Mouse (Mus musculus) hematopoietic stem cell, adult 5-6 weeks (primary cell): Measurements from ENCODE around the gene Cntrob. TPM values are rescaled to one million over a fixed set of nuclear protein-coding genes. Genes with fewer than 3 reads are reported as not detected.

Source experiments
- ATAC-seq, 2 experiments: fragments of 125-278 bp in 1 of 2; replicated peaks in 1 of 2; 2 replicates each; pipeline ENCODE4 v1.8.0; 2016 to 2017; ENCODE audit warnings: inconsistent platforms in 2 of 2, mild to moderate bottlenecking in 2 of 2, moderate number of reproducible peaks in 2 of 2, low read depth in 1 of 2, moderate TSS enrichment in 1 of 2; ENCODE audit not compliant: low FRiP score in 2 of 2, poor library complexity in 2 of 2, severe bottlenecking in 2 of 2, insufficient read depth in 1 of 2, low TSS enrichment in 1 of 2
- total RNA-seq: library from RNA; stranded (forward); fragments of 172-1452, 232-1000 nt; gene quantifications from 2 replicates; pipeline ENCODE4 v1.2.3, GENCODE M21; 2017

Gene Cntrob
- total RNA-seq, result 23.0 and 30.4 TPM in 2 replicates

DNA sequence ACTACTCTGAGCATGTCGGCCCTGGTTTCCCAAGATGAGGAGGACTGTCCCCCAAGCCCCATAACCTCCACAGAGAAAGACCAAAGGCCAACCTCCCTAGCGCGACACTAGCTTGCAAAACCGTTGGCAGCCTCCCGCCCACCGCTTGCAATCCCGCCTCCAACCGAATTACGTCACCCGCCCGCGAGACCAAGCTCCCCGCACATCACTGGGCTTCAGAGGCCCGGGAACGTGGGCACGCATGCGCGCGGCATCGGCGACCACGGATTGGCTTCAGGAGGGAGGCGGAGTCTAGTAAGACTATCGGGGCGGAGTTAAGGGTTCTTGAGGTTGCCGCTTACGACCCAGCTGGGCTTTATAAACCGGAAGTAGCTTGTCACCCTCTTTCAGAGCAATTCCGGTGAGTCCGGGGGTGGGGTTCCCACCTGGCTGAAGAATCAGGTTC, at the start of gene Cntrob, which contains the start of gene Trappc1:
TSS of gene Cntrob (minus strand) at position 109 of the 445 bp plus-strand sequence.
TSS of gene Trappc1 (plus strand) at position 314 of the 445 bp plus-strand sequence.
- peak; percentile 92 for ATAC-seq

DNA sequence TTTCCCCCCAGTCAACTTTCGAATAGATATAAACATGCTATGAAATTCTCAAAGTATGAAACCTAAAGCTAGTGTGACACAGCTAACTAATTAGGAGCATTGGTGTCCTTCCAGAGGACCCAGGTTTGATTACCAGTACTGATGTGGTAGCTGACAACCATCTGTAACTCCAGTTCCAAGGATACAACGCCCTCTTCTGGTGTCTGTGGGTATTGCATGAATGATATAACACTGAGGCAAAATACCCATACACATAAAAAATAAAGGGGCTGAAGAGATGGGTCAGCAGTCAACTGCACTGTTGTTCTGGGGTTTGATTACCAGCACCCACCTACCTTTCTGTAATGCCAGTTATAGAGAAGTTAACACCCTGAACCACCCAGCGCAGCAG, 49.2 kb upstream of the Cntrob start:
- ATAC-seq, result no peak

DNA sequence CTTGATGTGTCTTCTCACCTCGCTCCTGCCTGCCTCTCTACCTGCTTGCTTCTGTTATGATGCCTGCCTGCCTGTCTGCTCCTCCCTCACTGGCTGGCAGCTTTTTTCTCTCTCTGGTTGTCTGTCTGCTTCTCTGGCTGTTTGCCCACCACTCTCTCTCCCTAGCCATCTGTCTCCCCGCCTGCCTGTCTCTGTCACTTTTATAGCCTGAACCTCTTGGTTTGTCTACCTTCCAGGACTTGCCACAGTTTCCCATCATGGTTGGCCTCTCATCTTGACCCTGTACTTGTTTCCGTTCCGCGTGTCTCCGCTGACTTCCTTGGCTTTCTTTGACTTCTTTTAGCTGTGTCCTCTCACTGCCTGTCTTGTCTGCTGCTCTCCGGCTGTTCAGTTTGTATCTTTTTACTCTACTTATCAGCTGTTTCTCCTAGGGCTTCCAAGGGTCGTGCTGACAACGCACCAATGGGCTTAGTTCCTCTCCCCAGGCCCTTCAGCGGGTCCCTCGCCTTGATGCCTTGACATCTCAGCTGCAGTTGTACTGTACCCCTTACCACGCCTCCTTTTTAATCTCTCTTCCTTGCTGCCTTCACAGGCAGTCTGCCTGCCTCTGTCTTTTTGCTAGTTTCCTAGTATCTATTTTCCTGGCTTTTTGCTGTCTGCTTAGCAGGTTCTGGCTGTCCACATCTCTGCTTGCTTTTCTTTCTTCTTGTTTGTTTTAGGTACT, 48.6 kb upstream of the Cntrob start:
- no peak for ATAC-seq

DNA sequence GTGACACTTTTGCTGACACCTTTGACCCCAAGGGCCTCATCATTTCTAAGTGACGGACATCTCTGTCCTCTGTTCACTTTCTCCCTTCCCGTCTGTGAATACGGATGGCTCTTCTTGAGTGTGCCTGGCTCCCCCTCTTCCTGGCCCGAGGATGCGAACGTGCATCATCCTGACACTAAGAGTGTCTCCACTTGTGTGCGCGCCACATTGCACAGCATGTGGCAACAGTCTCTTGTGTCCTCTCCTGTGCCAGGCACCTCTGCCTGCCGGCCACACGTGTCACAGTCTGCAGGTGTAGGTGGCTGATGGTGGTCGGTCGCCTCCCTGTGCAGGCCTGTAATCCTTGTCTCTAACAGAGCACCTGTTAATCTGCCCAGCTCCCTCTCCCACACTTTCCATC, 48.0 kb upstream of the Cntrob start:
- ATAC-seq, result no peak

DNA sequence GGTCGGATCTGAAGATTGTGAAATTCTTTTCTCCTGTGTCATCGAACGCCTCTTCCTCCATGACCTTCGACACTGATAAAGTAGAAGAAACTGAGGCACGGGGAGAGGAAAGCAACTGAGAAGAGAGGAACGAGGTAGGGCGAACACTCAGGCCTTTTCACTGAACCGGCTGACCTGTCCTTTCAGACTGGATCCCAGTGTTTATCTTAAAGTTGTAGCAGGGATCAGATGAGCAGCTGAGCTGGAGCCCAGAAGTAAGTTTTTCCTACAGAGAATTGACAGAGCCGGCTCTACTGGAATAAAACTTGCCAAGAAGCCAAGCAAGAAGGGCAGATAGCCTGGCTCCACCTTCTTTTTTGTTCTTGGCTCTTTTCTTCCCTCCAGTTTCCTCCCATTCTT, 47.2 kb upstream of the Cntrob start:
- ATAC-seq, result no peak

DNA sequence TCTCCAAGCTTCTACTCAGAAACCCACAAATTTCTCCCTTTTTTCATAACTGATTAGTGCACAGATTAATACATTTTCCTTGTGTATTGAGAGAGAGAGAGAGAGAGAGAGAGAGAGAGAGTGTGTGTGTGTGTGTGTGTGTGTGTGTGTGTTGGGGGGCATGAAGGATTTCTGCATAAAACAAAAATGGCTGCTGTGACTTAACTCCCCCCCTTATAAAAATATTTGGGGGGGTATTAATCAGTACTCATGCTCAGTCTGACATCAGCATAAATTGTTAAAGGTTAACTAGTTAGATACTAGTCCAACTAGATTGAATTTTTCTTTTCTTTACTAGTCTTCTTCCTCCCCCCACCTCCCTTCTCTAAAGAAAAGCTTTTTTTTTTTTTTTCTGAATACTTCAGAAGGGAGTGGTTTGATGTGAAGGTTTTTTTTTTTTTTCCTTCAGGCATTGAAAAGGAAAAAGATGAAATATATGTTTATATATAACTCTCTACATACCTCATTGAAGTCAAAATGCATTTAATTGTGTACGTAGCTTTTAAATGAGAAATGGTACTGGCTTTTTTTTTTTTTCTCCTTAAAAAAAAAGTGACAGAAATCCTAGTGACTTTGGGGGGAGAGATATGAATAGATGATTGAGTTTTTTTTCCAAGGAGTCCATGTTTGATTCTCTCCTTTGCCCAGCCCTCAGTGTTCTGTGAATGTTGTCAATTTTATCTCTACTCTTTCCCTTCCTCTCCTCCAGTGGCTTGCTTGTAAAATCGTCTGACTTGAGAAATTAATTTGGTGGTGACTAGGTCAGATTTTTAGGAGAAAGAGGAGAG, 46.6 kb upstream of the Cntrob start:
- ATAC-seq, result no peak

DNA sequence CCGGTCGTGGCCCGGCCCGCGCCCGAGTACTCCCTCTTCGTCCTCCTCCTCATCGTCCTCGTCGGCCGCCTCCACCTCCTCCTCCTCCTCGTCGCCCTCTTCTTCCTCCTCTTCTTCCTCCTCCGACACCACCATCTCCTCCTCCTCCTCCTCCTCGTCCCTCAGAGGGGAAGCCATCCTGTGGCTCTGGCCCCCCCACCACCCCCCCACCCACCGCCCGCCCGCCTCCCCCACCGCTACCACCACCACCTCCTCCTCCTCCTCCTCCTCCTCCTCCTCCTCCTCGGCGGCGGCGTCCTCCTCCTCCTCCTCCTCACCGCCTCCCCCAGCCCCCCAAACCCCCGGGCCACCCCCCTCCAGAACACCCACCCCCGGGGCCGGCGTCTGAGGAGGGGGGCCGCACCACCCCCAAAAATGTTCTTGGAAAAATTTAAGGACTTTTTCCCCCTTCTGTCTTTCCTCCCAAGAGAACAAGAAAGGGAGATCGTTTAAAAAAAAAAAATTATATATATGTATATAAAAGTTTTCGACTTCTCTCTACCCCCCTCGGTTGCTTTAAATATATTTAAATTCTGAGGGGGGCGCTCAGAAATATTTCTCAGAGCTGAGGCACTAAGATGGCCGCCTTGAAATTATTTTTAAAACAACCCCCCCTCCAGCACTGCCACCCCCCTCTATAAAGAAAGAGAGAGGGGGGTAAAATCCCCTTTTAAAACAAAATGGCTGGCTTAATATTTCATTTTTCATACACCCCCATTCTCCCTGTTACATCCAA, 45.8 kb upstream of the Cntrob start, which contains the start of gene Chd3:
TSS of gene Chd3 (minus strand) at position 192 of the 775 bp plus-strand sequence.
- ATAC-seq, result no peak

DNA sequence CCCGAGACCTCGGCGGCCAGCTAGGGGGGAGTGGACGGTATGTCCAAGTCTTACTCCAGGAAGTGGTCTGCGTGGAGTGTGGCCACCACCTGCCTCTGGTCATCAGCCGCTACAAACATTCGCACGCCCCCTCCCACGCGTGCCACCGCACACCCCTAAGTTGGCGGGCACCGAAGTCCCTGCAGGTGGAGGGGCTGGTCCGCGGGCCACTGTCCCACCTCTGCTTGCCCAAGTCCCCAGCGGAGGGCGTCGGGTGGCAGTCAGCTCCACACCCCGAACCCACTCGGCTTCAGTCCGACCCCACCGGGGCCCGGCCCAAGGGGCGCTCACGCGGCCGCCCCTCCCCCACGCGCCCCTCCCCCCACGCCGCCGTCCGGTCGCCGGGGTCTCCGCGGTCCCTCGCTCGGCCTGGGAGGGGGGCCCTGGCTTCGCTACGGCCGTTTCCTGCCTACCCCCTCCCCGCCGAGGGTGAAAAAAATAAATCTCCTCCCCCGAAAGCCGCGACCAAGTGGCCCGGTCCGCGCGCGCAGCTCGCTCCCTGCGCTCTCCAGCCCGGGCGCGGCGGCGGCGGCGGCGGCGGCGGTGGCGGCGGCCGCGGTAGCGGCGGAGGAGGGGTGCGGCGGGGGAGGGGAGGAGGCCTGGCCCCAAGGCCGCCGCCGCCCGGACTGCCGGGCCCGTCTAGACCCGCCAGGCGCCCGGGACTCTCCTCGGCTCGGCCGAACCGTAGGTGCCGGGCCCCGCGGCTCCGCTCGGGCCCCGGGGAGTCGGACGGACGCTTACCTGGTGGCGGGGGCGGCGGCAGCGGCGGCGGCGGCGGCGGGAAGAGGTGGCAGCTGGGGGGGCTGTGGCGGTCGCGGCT, 45.0 kb upstream of the Cntrob start:
- no peak for ATAC-seq

DNA sequence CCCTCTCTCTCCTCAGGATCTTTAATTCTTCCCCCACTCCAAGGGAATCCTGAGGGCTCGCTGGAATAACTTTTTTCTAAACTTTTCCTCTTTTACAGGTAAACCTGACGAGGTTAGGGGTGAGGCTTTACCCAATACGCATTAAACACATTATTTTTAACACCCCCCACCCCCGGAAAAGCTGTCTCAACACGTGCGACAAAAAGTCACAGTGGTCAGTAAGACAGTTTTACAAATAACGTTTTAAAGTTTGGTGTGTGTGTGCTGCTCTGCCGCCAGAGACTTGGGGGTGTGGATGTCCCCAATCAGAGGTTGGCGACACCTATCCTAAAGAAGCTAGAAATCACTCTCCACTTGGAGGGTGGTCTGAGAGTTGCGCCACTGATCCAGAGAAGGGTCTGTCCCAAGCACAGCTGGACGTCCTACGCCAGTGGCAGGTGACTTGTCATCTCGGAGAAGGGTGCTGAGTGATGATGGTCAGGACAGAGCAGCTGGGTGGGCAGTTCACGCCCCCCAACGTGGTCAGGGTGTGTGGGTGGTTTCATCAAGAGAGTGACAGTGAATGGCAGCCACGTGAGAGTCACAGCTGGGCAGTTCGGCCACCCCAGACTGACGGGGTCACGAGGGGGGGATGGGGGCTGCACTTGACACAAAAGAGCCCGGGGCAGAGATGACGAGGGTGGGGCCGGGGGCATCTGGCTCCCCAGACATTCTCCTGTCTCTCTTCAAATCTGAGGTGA, 44.2 kb upstream of the Cntrob start:
- ATAC-seq, result no peak

DNA sequence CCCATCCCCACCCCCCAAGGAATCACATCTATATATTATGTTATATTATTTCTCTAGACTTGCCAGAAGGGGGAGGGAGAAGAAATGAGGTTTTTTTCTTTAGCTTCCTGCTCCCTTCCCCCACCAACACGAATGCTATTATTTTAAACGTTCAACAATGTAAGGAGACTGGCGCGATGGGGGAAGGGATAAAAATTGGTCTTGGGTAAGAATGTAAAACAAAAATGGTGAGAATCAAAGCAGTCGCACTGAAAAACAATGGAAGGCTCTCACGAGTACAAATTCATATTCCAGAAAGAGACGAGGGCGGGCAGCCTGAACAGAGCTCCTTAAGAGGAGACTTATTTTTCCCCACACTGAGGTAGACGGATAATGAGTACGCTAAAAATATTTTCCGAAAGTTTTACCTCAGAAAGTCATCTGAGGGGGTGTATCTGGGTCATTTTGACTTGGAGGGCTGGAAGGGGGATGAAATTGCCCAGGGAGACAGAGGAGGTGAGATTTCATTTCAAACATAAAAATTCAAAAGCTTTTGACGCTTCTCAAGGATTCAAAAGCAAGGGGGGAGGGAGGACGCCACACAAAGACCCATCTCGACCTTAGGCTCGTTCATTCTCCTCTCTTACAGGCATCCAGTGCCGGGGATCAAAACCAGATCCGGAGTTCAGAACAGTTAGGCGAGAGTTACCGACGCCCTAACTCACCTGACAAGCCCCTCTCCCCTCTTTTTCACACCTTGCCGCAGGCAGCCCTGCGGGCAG, 43.5 kb upstream of the Cntrob start:
- ATAC-seq, result no peak

DNA sequence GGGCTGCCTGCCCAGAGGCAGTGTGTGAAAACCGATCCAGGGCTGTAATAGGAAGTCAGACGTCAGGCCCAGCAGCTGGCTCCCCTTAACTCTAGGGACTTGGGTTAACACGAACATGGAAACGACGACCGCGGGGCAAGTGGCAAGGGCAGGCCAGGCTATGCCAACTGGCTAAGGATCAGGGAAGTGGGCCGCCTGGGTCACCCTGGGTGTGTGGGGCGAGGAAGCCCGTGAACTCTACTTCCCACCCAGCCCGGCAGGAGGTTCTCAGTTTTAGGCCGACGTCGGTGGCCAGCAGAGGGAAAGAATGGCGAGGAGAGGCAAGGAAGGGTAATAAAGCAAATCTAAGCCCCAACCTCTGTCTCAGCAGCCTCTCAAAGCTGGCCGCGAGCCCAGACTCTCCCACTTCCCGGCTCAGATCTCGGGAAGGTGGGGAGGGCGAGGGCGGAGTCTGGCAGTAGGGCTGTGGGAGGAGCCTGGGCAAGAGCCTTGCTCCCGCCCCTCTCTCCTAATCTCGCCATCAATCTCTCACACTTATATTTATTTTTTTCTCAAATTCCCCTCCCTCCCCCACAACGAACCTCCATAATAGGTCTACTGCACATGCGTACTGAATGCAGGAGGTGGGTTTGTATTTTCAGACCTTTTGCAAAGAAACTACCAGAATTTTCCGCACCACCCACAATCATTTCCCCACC, 42.7 kb upstream of the Cntrob start:
- ATAC-seq, result peak; percentile 72 to 79

DNA sequence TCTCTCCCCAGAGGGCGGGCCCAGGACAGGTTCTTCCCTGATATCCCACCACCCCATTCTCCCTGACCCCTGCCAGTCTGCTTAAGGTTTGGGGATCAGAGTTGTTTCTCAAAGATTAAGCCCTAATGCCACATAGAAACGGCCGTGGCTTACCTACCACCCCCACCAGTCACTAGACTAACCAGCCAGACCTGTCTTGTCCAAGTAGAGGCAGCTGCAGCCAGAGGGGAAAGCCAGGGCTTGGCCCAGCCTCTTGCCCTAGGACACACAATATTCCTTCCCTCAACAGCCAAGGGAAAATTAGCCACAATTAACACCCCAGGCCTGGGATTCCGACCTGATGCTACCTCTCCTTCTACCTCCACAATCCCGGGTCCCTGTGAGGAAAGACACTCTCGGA, 42.1 kb upstream of the Cntrob start:
- ATAC-seq, result no peak

DNA sequence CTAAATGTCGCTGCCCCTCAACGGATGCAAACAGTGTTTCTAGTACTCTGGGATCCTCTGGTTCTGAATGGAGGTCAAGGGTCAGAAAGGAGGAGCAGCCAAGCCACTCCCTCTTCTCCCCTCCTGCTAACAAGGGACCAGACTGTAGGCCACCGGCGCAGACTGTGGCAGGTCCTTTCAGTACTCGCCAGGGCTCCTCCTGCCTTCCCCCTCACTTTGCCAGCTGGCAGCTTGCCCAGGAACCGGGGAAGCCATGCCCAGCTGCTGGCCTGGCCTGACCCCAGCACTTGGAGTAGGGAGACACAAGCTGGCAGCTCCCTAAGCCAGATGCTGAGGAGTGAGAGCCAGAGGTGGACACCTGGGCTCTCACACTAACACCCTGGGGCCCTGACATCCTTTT, 41.3 kb upstream of the Cntrob start:
- ATAC-seq, result peak; percentile 10 to 18; a peak in 2 of 4 replicates

DNA sequence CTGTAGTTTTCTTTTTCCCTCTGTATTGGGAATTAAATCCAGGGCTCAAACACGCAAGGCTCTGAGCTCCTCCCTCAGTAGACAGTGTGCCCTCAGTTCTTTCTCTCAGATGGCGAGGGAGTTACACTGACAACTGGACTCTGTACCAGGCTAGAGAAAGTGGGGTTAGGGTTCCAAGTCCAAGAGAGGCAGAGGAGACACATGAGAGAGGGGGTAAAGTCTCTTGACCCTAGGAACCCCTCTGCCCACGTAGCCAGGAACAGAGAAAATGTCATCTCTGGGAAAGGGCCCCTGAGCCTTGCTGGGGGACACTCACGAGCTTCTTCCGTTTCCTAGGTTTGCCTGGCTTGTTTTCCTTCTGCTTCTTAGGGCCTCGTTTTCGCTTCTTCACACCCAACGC, 40.8 kb upstream of the Cntrob start:
- ATAC-seq, result no peak

DNA sequence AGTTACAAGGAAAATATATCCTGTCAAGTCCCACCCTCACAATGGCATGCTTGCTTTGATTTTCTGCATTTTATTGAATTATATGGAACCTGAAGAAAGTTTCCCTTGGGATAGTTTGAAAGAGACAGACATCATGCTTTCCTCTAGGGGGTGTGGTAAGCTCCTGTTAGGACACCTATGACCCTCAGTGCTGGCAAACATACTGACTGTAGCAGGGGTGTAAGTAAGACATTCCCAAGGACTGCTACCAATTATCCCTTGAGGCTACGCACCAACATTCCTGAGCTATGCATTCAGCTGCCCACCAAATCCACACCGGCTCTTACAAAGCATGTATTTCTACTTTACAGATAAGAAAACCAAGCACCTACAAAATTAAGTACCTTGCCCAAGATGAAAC, 38.9 kb upstream of the Cntrob start:
- ATAC-seq, result no peak
